Mouse (Mus musculus) liver, embryonic 14.5 days (tissue): ENCODE results near the gene Pprc1. TPM values are rescaled to one million over a fixed set of nuclear protein-coding genes. Genes with fewer than 3 reads are reported as not detected.
A peak's percentile ranks its signal among the peaks of the same experiment; 100 is the strongest.

ENCODE experiments used
- ATAC-seq: fragments of 200-750 bp; cut with Nextera tagmentation; 2 replicates; pipeline ENCODE4 v1.8.0; 2017; ENCODE audit warnings: moderate number of reproducible peaks, mild to moderate bottlenecking, moderate library complexity; ENCODE audit not compliant: insufficient read depth
- DNase-seq, 3 experiments: peaks; one replicate each; pipeline ENCODE4 v3.0.0-alpha.2; 2012 to 2013; ENCODE audit warnings: low read depth in 3 of 3, low spot score in 3 of 3
- H3K27ac ChIP-seq: fragments of 300-500 bp; sonication (generic); 2 replicates; pipeline ENCODE4 v1.5.1; 2014; ENCODE audit warnings: moderate library complexity, mild to moderate bottlenecking, control low read depth, inconsistent platforms
- H3K27me3 ChIP-seq: fragments of 300-500 bp; sonication (generic); 2 replicates; pipeline ENCODE4 v1.6.1; 2014; ENCODE audit warnings: mild to moderate bottlenecking, low read length, moderate library complexity; ENCODE audit not compliant: control insufficient read depth, insufficient read depth
- H3K36me3 ChIP-seq: fragments of 300-500 bp; sonication (generic); replicated peaks from 2 replicates; pipeline ENCODE4 v1.6.1; 2014; ENCODE audit warnings: low read depth; ENCODE audit not compliant: control insufficient read depth, insufficient read depth
- H3K4me1 ChIP-seq, 2 experiments: fragments of 200-500 bp in 1 of 2; fragments of 300-500 bp in 1 of 2; sonication (generic) in 1 of 2; replicated peaks; 2 replicates each; pipeline ENCODE4 v1.6.1; 2012 to 2014; ENCODE audit warnings: antibody characterized with exemption in 1 of 2, inconsistent platforms in 1 of 2, low read length in 1 of 2; ENCODE audit not compliant: control insufficient read depth in 2 of 2, insufficient read depth in 2 of 2
- H3K4me2 ChIP-seq: fragments of 300-500 bp; sonication (generic); 2 replicates; pipeline ENCODE4 v1.6.1; 2014; ENCODE audit warnings: low read depth, mild to moderate bottlenecking, control low read depth, moderate library complexity
- H3K4me3 ChIP-seq, 2 experiments: fragments of 200-500 bp in 1 of 2; fragments of 300-500 bp in 1 of 2; sonication (generic) in 1 of 2; 2 replicates each; pipeline ENCODE4 v1.5.1; 2012 to 2014; ENCODE audit warnings: low read depth in 2 of 2, low read length in 2 of 2, mild to moderate bottlenecking in 2 of 2, control low read depth in 1 of 2, inconsistent platforms in 1 of 2, moderate library complexity in 1 of 2; ENCODE audit not compliant: insufficient read depth in 1 of 2
- H3K9ac ChIP-seq: fragments of 300-500 bp; sonication (generic); replicated peaks from 2 replicates; pipeline ENCODE4 v1.6.1; 2014; ENCODE audit warnings: mild to moderate bottlenecking, control low read depth, moderate library complexity
- H3K9me3 ChIP-seq: fragments of 300-500 bp; sonication (generic); 2 replicates; pipeline ENCODE4 v1.6.1; 2016; ENCODE audit warnings: low read length, mixed read lengths; ENCODE audit not compliant: control insufficient read depth
- CTCF ChIP-seq: IDR thresholded peaks from 2 replicates; pipeline ENCODE4 v1.5.1; 2016; ENCODE audit warnings: antibody characterized with exemption, low read depth, control low read depth
- EP300 ChIP-seq: IDR thresholded peaks from 2 replicates; pipeline ENCODE4 v1.6.1; 2016; ENCODE audit warnings: antibody characterized with exemption, low read depth
- WGBS: fragments of 180-500 bp; shearing (Covaris S2); extraction: QIAGEN DNeasy Blood & Tissue Kit; methylation state at CpG from one replicate; pipeline ENCODE4 v1.1.7; 2014; ENCODE audit not compliant: insufficient replicate concordance; 5-methylcytosine and 5-hydroxymethylcytosine counted together
- polyA plus RNA-seq, 2 experiments: library from polyadenylated mRNA; depleted of rRNA in 1 of 2; stranded (reverse) in 1 of 2; unstranded in 1 of 2; fragments of >200 nt; fragmentation: Nextera tagmentation in 1 of 2; extraction: Ambion mirVana in 1 of 2; gene quantifications; 2 replicates each; pipeline versions ENCODE4 v1.2.1 to v1.2.3; 2012 to 2014

The Pprc1 gene
- polyA plus RNA-seq, 2 experiments, result 17.5 to 25.0 TPM

DNA sequence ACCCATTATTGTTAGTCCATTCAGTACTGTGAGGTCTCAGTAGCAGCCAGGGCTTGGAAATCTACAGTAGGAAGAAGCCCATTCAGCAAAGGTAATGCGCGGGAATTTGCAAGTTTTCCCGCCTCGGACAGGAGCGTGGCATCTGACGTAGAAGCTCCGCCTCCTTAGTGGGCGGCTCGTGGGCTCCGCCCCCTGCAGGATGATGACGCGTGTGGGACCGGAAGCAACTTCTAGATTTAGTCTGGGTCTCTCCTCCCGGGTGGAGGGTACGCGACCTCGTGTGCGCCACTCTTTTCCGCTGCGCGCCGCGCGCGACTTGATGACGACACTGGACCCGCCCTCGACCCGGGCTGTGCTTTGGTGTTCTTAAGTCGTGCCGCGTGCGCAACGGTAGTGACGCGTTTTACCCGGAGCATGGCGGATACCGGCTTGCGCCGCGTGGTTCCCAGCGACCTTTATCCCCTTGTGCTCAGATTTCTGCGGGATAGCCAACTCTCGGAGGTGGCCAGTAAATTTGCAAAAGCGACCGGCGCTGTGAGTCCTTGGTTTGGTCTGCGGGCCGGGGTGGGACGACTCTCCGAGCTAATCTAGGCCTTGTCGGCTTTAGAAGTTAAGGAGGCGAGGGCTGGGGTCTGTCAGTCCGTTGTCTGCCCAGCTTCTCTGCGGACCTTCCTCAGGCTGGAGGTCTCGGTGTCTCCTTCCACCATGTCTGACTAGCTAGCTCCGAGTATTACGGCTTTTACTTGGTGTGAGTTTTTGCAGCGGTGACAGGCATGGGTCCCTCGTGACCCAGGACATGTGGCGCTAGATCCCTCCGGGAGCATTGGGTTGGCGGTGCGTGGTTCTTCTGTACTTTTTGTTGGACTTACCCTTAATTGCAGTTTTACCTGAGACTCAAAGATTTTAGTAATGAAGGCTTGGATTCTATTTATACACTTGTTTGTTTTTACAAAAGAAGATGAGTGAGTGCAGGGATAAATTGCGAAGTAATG is 31.2 kb downstream of the Pprc1 start, which contains the start of gene Nolc1:
Nolc1 (plus strand) TSS at position 248 of the 992 bp plus-strand sequence.
- peaks cover 52% of the 10 kb centered on the region for H3K36me3 ChIP-seq
- H3K4me3 ChIP-seq, result peak within 1 kb of the TSS; percentile 69 to 94
- H3K9ac ChIP-seq, result peak within 1 kb of the TSS; percentile 75
- H3K4me2 ChIP-seq, result peak within 1 kb of the TSS; percentile 89
- TF ChIP-seq EP300 (0 out of 2 replicates have a peak, but pooled peaks have one; percentile 29), CTCF (peak; percentile 25; the same call in 1 of the 2 replicates)
- peaks cover 20 to 33% of the 10 kb centered on the region in 2 experiments for H3K4me1 ChIP-seq
- WGBS, result under 1% methylated on average over 66 of the region's 66 CpGs
- DNase-seq (peak; percentile 96 to 98 (median 97)), ATAC-seq (peak; percentile 95)
- no peaks in the 10 kb centered on the region for H3K27me3 ChIP-seq
- no peaks in the 10 kb centered on the region for H3K9me3 ChIP-seq
- H3K27ac ChIP-seq, result peak within 1 kb of the TSS; percentile 78

- Histone ChIP-seq H3K4me3 (no peak overlapping the region), H3K36me3 (peaks cover 55% of the 10 kb centered on the region), H3K4me2 (no peak overlapping the region), H3K27me3 (no peaks in the 10 kb centered on the region), H3K9me3 (no peaks in the 10 kb centered on the region), H3K9ac (no peak overlapping the region), H3K4me1 (peaks cover 20 to 30% of the 10 kb centered on the region in 2 experiments), H3K27ac (no peak overlapping the region)
- ATAC-seq, result no peak
- TF ChIP-seq EP300 (no peak), CTCF (no peak)
- 70% methylated on average over 3 of the region's 3 CpGs for WGBS
- no peak for DNase-seq
These were observed 33.8 kb downstream of the Pprc1 start for GRCm38 (mm10) chr19:46078535-46078934.

DNA sequence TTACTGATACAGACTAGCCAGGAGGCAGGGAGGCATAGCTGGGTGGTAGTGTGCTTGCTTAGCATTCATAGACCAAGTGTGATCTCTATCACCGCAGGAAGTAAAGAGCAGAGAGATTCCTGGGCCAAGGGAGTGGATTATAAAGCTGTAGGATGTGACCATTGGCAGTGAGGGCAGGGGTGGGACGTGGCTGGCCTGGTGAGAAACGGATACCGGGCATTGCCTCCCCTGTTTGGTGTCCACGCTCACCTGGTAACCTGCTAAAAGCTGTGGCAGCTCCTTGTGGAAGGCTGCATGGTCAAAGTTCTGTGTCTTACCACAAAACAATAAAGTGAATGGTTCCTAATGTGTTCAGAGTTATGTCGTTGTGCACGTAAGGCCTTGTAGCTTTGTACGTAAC is 40.5 kb downstream of the Pprc1 start:
- TF ChIP-seq EP300 (no peak), CTCF (no peak)
- Histone ChIP-seq H3K9ac (no peak overlapping the region), H3K27ac (no peak overlapping the region), H3K4me2 (no peak overlapping the region), H3K36me3 (peaks cover 50% of the 10 kb centered on the region), H3K27me3 (no peaks in the 10 kb centered on the region), H3K4me3 (no peak overlapping the region), H3K4me1 (no peaks in the 10 kb centered on the region; a peak in 1 of 4 replicates), H3K9me3 (no peaks in the 10 kb centered on the region)
- DNase-seq (no peak), ATAC-seq (no peak)
- 83% methylated on average over 8 of the region's 8 CpGs for WGBS

- peaks cover 40% of the 10 kb centered on the region for H3K36me3 ChIP-seq
- H3K9ac ChIP-seq, result no peak overlapping the region
- H3K4me3 ChIP-seq, result no peak overlapping the region
- no peak overlapping the region for H3K27ac ChIP-seq
- ATAC-seq (no peak), DNase-seq (peak; percentile 54 to 62 (median 54))
- no peaks in the 10 kb centered on the region for H3K9me3 ChIP-seq
- TF ChIP-seq EP300, result no peak
- TF ChIP-seq CTCF, result peak; percentile 79
- H3K27me3 ChIP-seq, result no peaks in the 10 kb centered on the region
- no peaks in the 10 kb centered on the region; a peak in 1 of 4 replicates for H3K4me1 ChIP-seq
- no peak overlapping the region for H3K4me2 ChIP-seq
- 34% methylated on average over 3 of the region's 3 CpGs for WGBS
These were observed 41.7 kb downstream of the Pprc1 start for GRCm38 (mm10) chr19:46086337-46086736.

DNA sequence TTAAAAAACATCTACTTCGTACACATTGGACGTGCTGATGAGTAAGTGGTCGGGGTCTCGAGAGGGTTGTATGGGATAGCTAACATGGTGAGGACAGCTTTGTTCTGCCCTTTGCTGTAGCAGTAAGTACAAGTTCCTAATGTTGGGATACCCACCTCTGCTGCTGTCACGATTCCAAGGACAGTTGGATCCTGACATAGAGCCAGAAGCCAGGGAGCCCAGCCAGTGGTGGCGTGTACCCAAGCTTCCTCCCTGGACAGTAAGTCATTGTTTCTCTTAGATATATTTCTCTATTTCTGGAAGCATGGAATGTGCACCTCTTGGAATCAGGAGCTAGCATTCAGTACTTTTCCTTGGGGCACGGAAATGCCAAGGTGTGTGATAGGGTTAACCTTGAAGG is 43.2 kb downstream of the Pprc1 start:
- DNase-seq (no peak), ATAC-seq (no peak)
- H3K9me3 ChIP-seq, result no peaks in the 10 kb centered on the region
- H3K9ac ChIP-seq, result no peak overlapping the region
- no peak overlapping the region for H3K4me2 ChIP-seq
- no peaks in the 10 kb centered on the region; a peak in 1 of 4 replicates for H3K4me1 ChIP-seq
- 76% methylated on average over 7 of the region's 7 CpGs for WGBS
- H3K27ac ChIP-seq, result no peak overlapping the region
- TF ChIP-seq CTCF, result no peak
- TF ChIP-seq EP300, result no peak
- no peaks in the 10 kb centered on the region for H3K27me3 ChIP-seq
- peaks cover 24% of the 10 kb centered on the region for H3K36me3 ChIP-seq
- no peak overlapping the region for H3K4me3 ChIP-seq
